Mouse (Mus musculus) lung, adult 2 months (tissue): Measurements from ENCODE around the gene Setmar.

Experiments
- CTCF ChIP-seq: fragments of 200-500 bp; IDR thresholded peaks from 2 replicates; pipeline ENCODE4 v1.5.1; 2011; ENCODE audit warnings: mild to moderate bottlenecking, low read length, control low read depth; ENCODE audit not compliant: insufficient read depth
- POLR2A ChIP-seq: fragments of 200-500 bp; IDR thresholded peaks from 2 replicates; pipeline ENCODE4 v1.6.1; 2011; ENCODE audit warnings: low read depth, mild to moderate bottlenecking, control low read depth, low read length, borderline replicate concordance; ENCODE audit errors: extremely low read depth

DNA sequence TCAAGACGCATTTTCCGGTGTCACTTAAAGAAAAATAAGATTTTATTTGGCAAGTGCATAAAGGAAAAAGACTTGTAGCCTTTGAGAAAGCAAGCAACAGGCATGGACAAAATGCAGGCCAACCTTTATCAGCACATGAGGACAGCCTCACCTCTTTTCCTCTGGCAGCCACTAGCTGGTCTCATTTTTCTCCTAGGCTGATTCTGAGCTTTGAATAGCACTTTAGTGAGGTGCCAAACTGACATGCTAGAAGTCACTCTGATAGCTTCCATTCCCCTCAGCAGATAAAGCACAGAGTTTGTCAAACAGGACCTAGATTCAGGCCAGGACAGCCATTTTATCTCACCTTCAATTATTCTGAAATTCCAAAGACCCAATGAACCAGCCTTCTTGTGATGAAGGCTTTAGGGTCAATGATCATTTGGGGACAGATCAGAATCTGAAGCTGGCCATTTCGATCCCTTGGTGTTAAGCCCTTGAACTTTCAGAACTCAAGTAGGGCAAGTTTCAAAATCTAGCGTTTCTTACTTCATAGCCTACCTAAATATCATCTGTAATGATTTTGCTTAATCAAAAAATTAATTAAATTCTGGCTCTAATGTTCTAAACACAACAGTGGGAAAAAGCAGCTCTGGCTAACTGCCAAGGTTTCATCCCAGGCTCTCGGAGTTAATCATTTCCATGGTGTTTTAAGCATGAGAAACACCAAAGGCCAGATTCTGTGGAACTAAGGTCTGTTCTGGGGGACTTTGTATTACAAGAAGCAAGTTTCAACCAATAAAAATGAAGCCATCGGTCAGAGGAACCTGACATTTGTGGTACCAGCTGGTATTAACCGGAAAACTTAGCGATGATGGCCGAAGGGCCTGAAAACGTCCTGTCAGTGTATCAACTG is 37.3 kb downstream of the Setmar start:
- no peak for TF ChIP-seq CTCF
- no peak for TF ChIP-seq POLR2A
